Mouse (Mus musculus) cerebellum, adult 8-10 months (tissue): ENCODE measurements around the gene Cnp.
A peak's percentile ranks its signal among the peaks of the same experiment; 100 is the strongest.
"Not testable (repeated sequence)": the region's sequence is repeated elsewhere in the genome, so short reads cannot be mapped to it uniquely, and the experiment has no call there.

ENCODE experiments used
- DNase-seq: peaks from one replicate; pipeline ENCODE4 v3.0.0; 2022

The Cnp gene

GRCm38 (mm10) chr11:100574708-100575483, at the start of gene Cnp:
Gene Cnp (plus strand): TSS chr11:100574904.
- peak; percentile 55 for DNase-seq

GRCm38 (mm10) chr11:100524987-100525630, 49.6 kb upstream of the Cnp start:
- DNase-seq: no peak

- no peak for DNase-seq
These were observed 48.5 kb upstream of the Cnp start for GRCm38 (mm10) chr11:100526052-100526816.

- peak; percentile 59 for DNase-seq
These were observed 47.6 kb upstream of the Cnp start for GRCm38 (mm10) chr11:100527066-100527457.

GRCm38 (mm10) chr11:100527458-100528374, 47.0 kb upstream of the Cnp start, which contains the start of gene Acly:
Gene Acly (minus strand): TSS chr11:100528000.
- peak; percentile 98 for DNase-seq

- no peak for DNase-seq
These were observed 46.1 kb upstream of the Cnp start for GRCm38 (mm10) chr11:100528375-100529165.

- no peak for DNase-seq
These were observed 40.8 kb upstream of the Cnp start for GRCm38 (mm10) chr11:100533871-100534270.

- DNase-seq: not testable (repeated sequence)
These were observed 40.3 kb upstream of the Cnp start for GRCm38 (mm10) chr11:100534411-100534810.

- not testable (repeated sequence) for DNase-seq
These were observed 39.9 kb upstream of the Cnp start for GRCm38 (mm10) chr11:100534821-100535220.

GRCm38 (mm10) chr11:100535996-100536395, 38.7 kb upstream of the Cnp start:
- DNase-seq: no peak

- no peak for DNase-seq
These were observed 38.2 kb upstream of the Cnp start for GRCm38 (mm10) chr11:100536466-100536865.

GRCm38 (mm10) chr11:100540966-100541365, 33.7 kb upstream of the Cnp start:
- no peak for DNase-seq

GRCm38 (mm10) chr11:100541577-100541976, 33.1 kb upstream of the Cnp start:
- DNase-seq: no peak

- DNase-seq: no peak
These were observed 29.6 kb upstream of the Cnp start, which contains the start of gene Ttc25 for GRCm38 (mm10) chr11:100544832-100545745. Gene Ttc25 (plus strand): TSS chr11:100545607.

- no peak for DNase-seq
These were observed 29.0 kb upstream of the Cnp start for GRCm38 (mm10) chr11:100545746-100546085.

GRCm38 (mm10) chr11:100546955-100547354, 27.7 kb upstream of the Cnp start:
- no peak for DNase-seq

- DNase-seq: no peak
These were observed 26.6 kb upstream of the Cnp start for GRCm38 (mm10) chr11:100548141-100548540.

- DNase-seq: no peak
These were observed 25.2 kb upstream of the Cnp start for GRCm38 (mm10) chr11:100549466-100549865.

- DNase-seq: no peak
These were observed 24.6 kb upstream of the Cnp start for GRCm38 (mm10) chr11:100550101-100550500.

- DNase-seq: no peak
These were observed 21.9 kb upstream of the Cnp start for GRCm38 (mm10) chr11:100552842-100553241.
